Comparison of ENCODE assay signal across 8 mouse cellular contexts in the genomic region with DNA sequence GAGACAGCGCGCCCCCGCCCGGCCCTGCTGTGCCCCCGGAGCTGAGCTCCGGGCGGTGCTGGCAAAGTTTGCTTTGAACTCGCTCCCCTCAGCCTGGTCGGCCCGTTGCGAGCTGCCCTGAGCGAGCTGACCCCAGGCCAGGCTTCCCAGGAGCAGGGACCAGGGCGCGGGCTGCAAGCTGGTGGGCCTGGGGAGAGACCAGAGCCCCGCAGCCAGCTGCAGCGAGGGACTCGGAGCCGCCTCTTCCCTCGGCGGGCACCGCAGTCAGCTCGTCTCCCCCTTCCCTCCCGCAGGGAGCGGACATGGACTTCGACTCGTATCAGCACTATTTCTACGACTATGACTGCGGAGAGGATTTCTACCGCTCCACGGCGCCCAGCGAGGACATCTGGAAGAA. TPM values are rescaled to one million over a fixed set of nuclear protein-coding genes. Genes with fewer than 3 reads are reported as not detected.
DNase-seq lines count a peak whose midpoint lies in the region; ATAC-seq and TF ChIP-seq lines count a peak whose summit lies in the region.

No protein-coding gene starts in this region.

- H3K9ac ChIP-seq in heart, embryonic 16.5 days (ENCODE audit: low read length), result peak overlapping the region; percentile 73
- H3K9ac ChIP-seq in limb, embryonic 11.5 days (ENCODE audit: low read length), result peak overlapping the region; percentile 88
- H3K9ac ChIP-seq in midbrain, embryonic 14.5 days (replicated peaks; ENCODE audit: low read length), result peak overlapping the region; percentile 94

- TF ChIP-seq CTCF in left cerebral cortex, adult 2 months (IDR thresholded peaks at IDR 0.05), result no peak
- no peak for TF ChIP-seq CTCF in bone marrow macrophage, adult 2 months (IDR thresholded peaks at IDR 0.05; ENCODE audit: low read depth, low read length)

- peak in 1 of 2 experiments; percentile 46 for DNase-seq in left cerebral cortex, adult 2 months (ENCODE audit: extremely low spot score in 1 of 2, low spot score in 2 of 2)
- no peak for DNase-seq in left cerebral cortex, postnatal 4 days
- DNase-seq in limb, embryonic 11.5 days (ENCODE audit: low spot score), result no peak
- no peak for DNase-seq in midbrain, embryonic 14.5 days
- DNase-seq in thymus, postnatal 14 days, result peak; percentile 64
- no peak for DNase-seq in left cerebral cortex, adult 11 months (ENCODE audit: low spot score)

- H3K4me2 ChIP-seq in heart, embryonic 16.5 days (ENCODE audit: low read depth, low read length), result peak overlapping the region; percentile 100
- peak overlapping the region; percentile 94 for H3K4me2 ChIP-seq in limb, embryonic 11.5 days (ENCODE audit: low read depth, severe bottlenecking)
- H3K4me2 ChIP-seq in midbrain, embryonic 14.5 days (ENCODE audit: low read length), result peak overlapping the region; percentile 85

- under 1% methylated on average over 21 of the region's 32 CpGs for WGBS in heart, embryonic 16.5 days
- WGBS in limb, embryonic 11.5 days, result 0% methylated on average over 31 of the region's 32 CpGs
- WGBS in midbrain, embryonic 14.5 days, result 0% methylated on average over 32 of the region's 32 CpGs

- no peaks in the 10 kb centered on the region for H3K9me3 ChIP-seq in heart, embryonic 16.5 days (replicated peaks; ENCODE audit: control insufficient read depth, low read length)
- no peaks in the 10 kb centered on the region for H3K9me3 ChIP-seq in limb, embryonic 11.5 days (ENCODE audit: control insufficient read depth, low read length)
- no peaks in the 10 kb centered on the region for H3K9me3 ChIP-seq in midbrain, embryonic 14.5 days (ENCODE audit: control insufficient read depth, low read length)

- no peaks in the 10 kb centered on the region for H3K36me3 ChIP-seq in heart, embryonic 16.5 days (ENCODE audit: control insufficient read depth, insufficient read depth)
- H3K36me3 ChIP-seq in limb, embryonic 11.5 days (ENCODE audit: control insufficient read depth, insufficient read depth, low read length), result peaks cover 4% of the 10 kb centered on the region; the same call in 1 of the 2 replicates
- peaks cover 15% of the 10 kb centered on the region for H3K36me3 ChIP-seq in midbrain, embryonic 14.5 days (ENCODE audit: control insufficient read depth, insufficient read depth, low read length)

- no peak for TF ChIP-seq POLR2A in bone marrow macrophage, adult 2 months (IDR thresholded peaks at IDR 0.05; ENCODE audit: borderline replicate concordance, low read depth, low read length)

- peaks cover 46% of the 10 kb centered on the region for H3K27me3 ChIP-seq in heart, embryonic 16.5 days (ENCODE audit: control insufficient read depth, insufficient read depth, low read length)
- no peaks in the 10 kb centered on the region for H3K27me3 ChIP-seq in limb, embryonic 11.5 days (ENCODE audit: control insufficient read depth, insufficient read depth, low read length)
- no peaks in the 10 kb centered on the region for H3K27me3 ChIP-seq in midbrain, embryonic 14.5 days (ENCODE audit: control insufficient read depth, insufficient read depth, low read length)

- H3K27ac ChIP-seq in left cerebral cortex, adult 2 months, result peak overlapping the region; percentile 20
- no peak overlapping the region for H3K27ac ChIP-seq in bone marrow macrophage, adult 2 months (ENCODE audit: insufficient read depth, low read depth, low read length)
- no peak overlapping the region for H3K27ac ChIP-seq in heart, embryonic 16.5 days (ENCODE audit: low read length)
- peak overlapping the region; percentile 62 for H3K27ac ChIP-seq in limb, embryonic 11.5 days (replicated peaks; ENCODE audit: low read depth, low read length)
- peak overlapping the region; percentile 93 for H3K27ac ChIP-seq in midbrain, embryonic 14.5 days (replicated peaks; ENCODE audit: low read depth, low read length)

- intact Hi-C loops in left cerebral cortex, adult 2 months (cut with DNase I), result loop anchor here (5.0 kb wide), 1 partner anchor 256 kb away; no protein-coding TSS in a partner anchor
- intact Hi-C loops in left cerebral cortex, postnatal 4 days (cut with DNase I), result loop anchor here (5.0 kb wide), 1 partner anchor 86 kb away; no protein-coding TSS in a partner anchor

- peak; percentile 35 for ATAC-seq in heart, embryonic 16.5 days (replicated peaks; ENCODE audit: extremely low read depth, insufficient read depth, low FRiP score)
- ATAC-seq in limb, embryonic 11.5 days (ENCODE audit: insufficient number of reproducible peaks, low FRiP score, low TSS enrichment, low read depth), result peak; percentile 46; the same call in 1 of the 2 replicates
- no peak for ATAC-seq in midbrain, embryonic 14.5 days (ENCODE audit: low FRiP score, low TSS enrichment)

- H3K4me3 ChIP-seq in left cerebral cortex, adult 2 months, result peak overlapping the region; percentile 82
- H3K4me3 ChIP-seq in bone marrow macrophage, adult 2 months (ENCODE audit: insufficient read depth, low read length), result peak overlapping the region; percentile 67
- peak overlapping the region; percentile 76 for H3K4me3 ChIP-seq in heart, embryonic 16.5 days (ENCODE audit: low read length)
- H3K4me3 ChIP-seq in limb, embryonic 11.5 days (ENCODE audit: low read depth, low read length), result peak overlapping the region; percentile 64
- H3K4me3 ChIP-seq in midbrain, embryonic 14.5 days (replicated peaks; ENCODE audit: low read depth, low read length), result peak overlapping the region; percentile 80

- H3K4me1 ChIP-seq in bone marrow macrophage, adult 2 months (ENCODE audit: control insufficient read depth, insufficient read depth, low read length), result peaks cover 7% of the 10 kb centered on the region
- H3K4me1 ChIP-seq in heart, embryonic 16.5 days (ENCODE audit: control insufficient read depth, insufficient read depth, low read length), result peaks cover 6% of the 10 kb centered on the region
- peaks cover 29% of the 10 kb centered on the region for H3K4me1 ChIP-seq in limb, embryonic 11.5 days (ENCODE audit: control insufficient read depth, insufficient read depth, low read length)
- peaks cover 23% of the 10 kb centered on the region for H3K4me1 ChIP-seq in midbrain, embryonic 14.5 days (ENCODE audit: control insufficient read depth, insufficient read depth, low read length)

RNA-seq across cellular contexts. Expression of a gene that starts 0.8 kb away (rescaled TPM):
- total RNA-seq in left cerebral cortex, adult 2 months (2021), result 10 to 100 TPM; 11.3 to 12.0 TPM
- 10 to 100 TPM; 60.5 to 66.1 TPM for total RNA-seq in left cerebral cortex, postnatal 4 days (2021)
- 0.29 and 0.32 TPM in 2 replicates for polyA plus RNA-seq in bone marrow macrophage, adult 2 months (2012; ENCODE audit: insufficient read depth, insufficient read length, missing spikeins)
- polyA plus RNA-seq in heart, embryonic 16.5 days (2015; fragmentation: Nextera tagmentation; extraction: Ambion mirVana), result 1.3 and 1.9 TPM in 2 replicates
- polyA plus RNA-seq in limb, embryonic 11.5 days (2014; fragmentation: Nextera tagmentation; extraction: Ambion mirVana), result 32.8 and 39.0 TPM in 2 replicates
- polyA plus RNA-seq in midbrain, embryonic 14.5 days (2014; fragmentation: Nextera tagmentation; extraction: Ambion mirVana), result 87.7 and 112 TPM in 2 replicates

RNA-seq across cellular contexts. Expression of a gene that starts 20.2 kb away (rescaled TPM):
- total RNA-seq in left cerebral cortex, adult 2 months (2021), result 10 to 100 TPM; 17.9 to 21.8 TPM
- 10 to 100 TPM; 29.9 to 30.5 TPM for total RNA-seq in left cerebral cortex, postnatal 4 days (2021)
- polyA plus RNA-seq in bone marrow macrophage, adult 2 months (2012; ENCODE audit: insufficient read depth, insufficient read length, missing spikeins), result 11.0 and 12.5 TPM in 2 replicates
- polyA plus RNA-seq in heart, embryonic 16.5 days (2015; fragmentation: Nextera tagmentation; extraction: Ambion mirVana), result 9.9 and 11.0 TPM in 2 replicates
- polyA plus RNA-seq in limb, embryonic 11.5 days (2014; fragmentation: Nextera tagmentation; extraction: Ambion mirVana), result 16.7 and 21.6 TPM in 2 replicates
- polyA plus RNA-seq in midbrain, embryonic 14.5 days (2014; fragmentation: Nextera tagmentation; extraction: Ambion mirVana), result 27.0 and 29.1 TPM in 2 replicates

RNA-seq across cellular contexts. Expression of a gene that starts 35.2 kb away (rescaled TPM):
- 10 to 100 TPM; 35.0 to 39.8 TPM for total RNA-seq in left cerebral cortex, adult 2 months (2021)
- total RNA-seq in left cerebral cortex, postnatal 4 days (2021), result 10 to 100 TPM; 35.4 TPM
- not detected in 2 replicates for polyA plus RNA-seq in bone marrow macrophage, adult 2 months (2012; ENCODE audit: insufficient read depth, insufficient read length, missing spikeins)
- polyA plus RNA-seq in heart, embryonic 16.5 days (2015; fragmentation: Nextera tagmentation; extraction: Ambion mirVana), result 0.55 and 0.80 TPM in 2 replicates
- polyA plus RNA-seq in limb, embryonic 11.5 days (2014; fragmentation: Nextera tagmentation; extraction: Ambion mirVana), result 7.5 and 8.7 TPM in 2 replicates
- polyA plus RNA-seq in midbrain, embryonic 14.5 days (2014; fragmentation: Nextera tagmentation; extraction: Ambion mirVana), result 31.2 and 33.4 TPM in 2 replicates

Comparison
In these comparisons a context has a peak if more than half of its experiments do, and no peak if none do; other contexts are left out.
1. H3K27ac ChIP-seq: peak in left cerebral cortex, adult 2 months (single experiment), limb, embryonic 11.5 days (single experiment) and midbrain, embryonic 14.5 days (single experiment); none in bone marrow macrophage, adult 2 months (single experiment) and heart, embryonic 16.5 days (single experiment).
2. RNA of a gene that starts 0.8 kb away (polyA plus RNA-seq): 87.7 to 112 TPM in midbrain, embryonic 14.5 days and 32.8 to 39.0 TPM in limb, embryonic 11.5 days; 1.3 to 1.9 TPM in heart, embryonic 16.5 days and 0.29 to 0.32 TPM in bone marrow macrophage, adult 2 months; every median in the first group is over 10 times any median in the second.
3. Peak in every context shown above with its lines, with median percentiles within 50 percentile points of each other: H3K4me3 ChIP-seq, H3K4me2 ChIP-seq and H3K9ac ChIP-seq.